Mouse (Mus musculus) liver, adult 2 months (tissue): ENCODE results near the gene Bbs2. TPM values are rescaled to one million over a fixed set of nuclear protein-coding genes. Genes with fewer than 3 reads are reported as not detected.

Experiments
- DNase-seq: peaks from one replicate; pipeline ENCODE4 v3.0.0-alpha.2; 2011; ENCODE audit warnings: low read depth, low spot score; ENCODE audit errors: extremely low read depth
- H3K27ac ChIP-seq: fragments of 200-500 bp; replicated peaks from 2 replicates; pipeline ENCODE4 v1.5.1; 2012; ENCODE audit warnings: low read depth, mild to moderate bottlenecking, control low read depth, inconsistent platforms, low read length; ENCODE audit not compliant: insufficient read depth
- H3K27me3 ChIP-seq: fragments of 200-500 bp; 2 replicates; pipeline ENCODE4 v1.6.1; 2012; ENCODE audit warnings: mild to moderate bottlenecking, moderate library complexity, low read length, inconsistent platforms; ENCODE audit not compliant: control insufficient read depth, insufficient read depth
- H3K36me3 ChIP-seq: fragments of 200-500 bp; 2 replicates; pipeline ENCODE4 v1.6.1; 2012; ENCODE audit warnings: low read length, inconsistent platforms; ENCODE audit not compliant: control insufficient read depth, insufficient read depth
- H3K4me1 ChIP-seq: fragments of 200-500 bp; 2 replicates; pipeline ENCODE4 v1.6.1; 2011; ENCODE audit warnings: low read length; ENCODE audit not compliant: control insufficient read depth, insufficient read depth
- H3K4me3 ChIP-seq: fragments of 200-500 bp; 2 replicates; pipeline ENCODE4 v1.5.1; 2011; ENCODE audit warnings: low read depth, mild to moderate bottlenecking, control low read depth, low read length, moderate library complexity; ENCODE audit not compliant: insufficient read depth
- H3K79me2 ChIP-seq: fragments of 200-500 bp; 2 replicates; pipeline ENCODE4 v1.6.1; 2012; ENCODE audit warnings: inconsistent platforms, mild to moderate bottlenecking, low read length, moderate library complexity; ENCODE audit not compliant: control insufficient read depth, insufficient read depth
- H3K9ac ChIP-seq: fragments of 200-500 bp; 2 replicates; pipeline ENCODE4 v1.6.1; 2012; ENCODE audit warnings: low read depth, mild to moderate bottlenecking, control low read depth, inconsistent platforms, low read length
- CTCF ChIP-seq: fragments of 200-500 bp; IDR thresholded peaks from 2 replicates; pipeline ENCODE4 v1.5.1; 2011; ENCODE audit warnings: low read depth, low read length, control low read depth
- POLR2A ChIP-seq: fragments of 200-500 bp; IDR thresholded peaks from 2 replicates; pipeline ENCODE4 v1.6.1; 2011; ENCODE audit warnings: low read length, control low read depth; ENCODE audit not compliant: insufficient read depth; ENCODE audit errors: extremely low read depth
- WGBS: fragments of 180-500 bp; shearing (Covaris S2); methylation state at CpG from one replicate; pipeline ENCODE4 v1.1.7; 2018; 5-methylcytosine and 5-hydroxymethylcytosine counted together
- polyA plus RNA-seq: library from polyadenylated mRNA; depleted of rRNA; stranded (reverse); fragments of >200 nt; gene quantifications from 2 replicates; pipeline ENCODE4 v1.2.3, GENCODE M21; 2012
- total RNA-seq: library from RNA; depleted of rRNA; stranded (reverse); fragments of >200 nt; gene quantifications from 2 replicates; pipeline ENCODE4 v1.2.3, GENCODE M21; 2014

Gene Bbs2
- total and polyA plus RNA-seq, 2 experiments, result 2.5 to 3.0 TPM

DNA sequence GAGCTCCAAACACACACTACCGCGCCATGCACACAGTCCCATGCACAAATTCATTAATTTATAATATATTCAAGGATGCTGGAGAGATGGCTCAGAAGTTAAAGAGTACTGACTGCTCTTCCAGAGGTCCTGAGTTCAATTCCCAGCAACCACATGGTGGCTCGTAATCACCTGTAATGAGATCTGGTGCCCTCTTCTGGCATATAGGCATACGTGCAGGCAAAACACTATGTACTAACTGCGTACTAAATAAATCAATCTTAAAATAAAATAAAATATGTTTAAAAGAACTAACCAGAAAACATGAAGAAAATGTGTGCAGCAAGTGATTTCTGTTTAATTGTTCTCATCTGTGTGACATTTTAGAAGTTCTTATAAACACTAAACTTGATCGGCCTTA, 4.4 kb downstream of the Bbs2 start:
- no peaks in the 10 kb centered on the region for H3K27me3 ChIP-seq
- H3K36me3 ChIP-seq, result no peaks in the 10 kb centered on the region
- H3K9ac ChIP-seq, result no peak overlapping the region
- no peak overlapping the region for H3K4me3 ChIP-seq
- 91% methylated on average over 6 of the region's 6 CpGs for WGBS
- TF ChIP-seq POLR2A (no peak), CTCF (no peak)
- no peak for DNase-seq
- no peaks in the 10 kb centered on the region; the same call in 1 of the 2 replicates for H3K4me1 ChIP-seq
- H3K79me2 ChIP-seq, result no peaks in the 10 kb centered on the region
- H3K27ac ChIP-seq, result no peak overlapping the region

DNA sequence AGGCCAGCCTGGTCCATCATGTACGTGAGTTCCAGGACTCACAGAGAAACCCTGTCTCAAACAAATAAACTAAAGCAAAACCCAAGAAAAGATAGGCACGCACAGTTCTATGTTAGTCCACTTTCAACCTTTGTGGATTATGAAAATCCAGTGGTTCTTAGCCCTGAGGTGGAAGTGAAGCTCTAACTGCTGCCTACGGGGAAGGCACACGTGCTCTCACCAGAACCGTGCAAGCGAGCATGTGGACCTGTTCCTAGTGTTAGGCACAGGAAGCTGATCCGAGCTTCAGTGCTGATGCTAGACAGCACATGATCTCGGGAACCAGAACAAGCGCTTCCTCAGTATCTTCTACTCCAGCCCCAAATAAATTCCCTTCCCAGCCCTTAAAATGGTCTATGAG, 5.9 kb downstream of the Bbs2 start:
- H3K27ac ChIP-seq, result no peak overlapping the region
- no peaks in the 10 kb centered on the region for H3K36me3 ChIP-seq
- no peak for DNase-seq
- WGBS, result 85% methylated on average over 9 of the region's 9 CpGs
- H3K79me2 ChIP-seq, result no peaks in the 10 kb centered on the region
- no peaks in the 10 kb centered on the region for H3K27me3 ChIP-seq
- H3K4me1 ChIP-seq, result no peaks in the 10 kb centered on the region
- no peak overlapping the region for H3K9ac ChIP-seq
- TF ChIP-seq CTCF (no peak), POLR2A (no peak)
- no peak overlapping the region for H3K4me3 ChIP-seq

DNA sequence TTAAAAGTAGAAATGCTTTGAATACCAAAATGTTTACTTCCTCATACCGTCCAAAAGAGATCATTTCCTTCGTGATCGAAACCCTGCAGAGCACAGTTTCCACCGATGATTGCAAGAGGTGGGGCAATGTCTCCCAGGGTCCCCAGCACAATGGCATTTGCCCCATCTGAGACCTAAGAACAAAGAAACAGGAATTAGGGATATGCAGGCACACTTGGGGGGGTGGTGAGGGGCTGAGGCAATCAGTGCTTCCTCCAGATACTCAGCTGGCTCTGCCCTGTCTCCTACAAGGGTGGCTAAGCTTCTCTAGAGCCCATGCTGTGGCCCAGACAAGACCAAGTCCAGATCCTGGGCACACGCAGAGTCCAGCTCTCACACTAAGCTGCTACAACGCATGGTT, 9.0 kb downstream of the Bbs2 start:
- 0 out of 2 replicates have a peak, but pooled peaks cover 2% of the 10 kb centered on the region for H3K36me3 ChIP-seq
- no peak for TF ChIP-seq POLR2A
- no peak for TF ChIP-seq CTCF
- no peak overlapping the region for H3K27ac ChIP-seq
- no peak for DNase-seq
- H3K4me1 ChIP-seq, result no peaks in the 10 kb centered on the region
- no peaks in the 10 kb centered on the region for H3K79me2 ChIP-seq
- H3K9ac ChIP-seq, result no peak overlapping the region
- no peaks in the 10 kb centered on the region for H3K27me3 ChIP-seq
- H3K4me3 ChIP-seq, result no peak overlapping the region
- WGBS, result 68% methylated on average over 6 of the region's 6 CpGs

DNA sequence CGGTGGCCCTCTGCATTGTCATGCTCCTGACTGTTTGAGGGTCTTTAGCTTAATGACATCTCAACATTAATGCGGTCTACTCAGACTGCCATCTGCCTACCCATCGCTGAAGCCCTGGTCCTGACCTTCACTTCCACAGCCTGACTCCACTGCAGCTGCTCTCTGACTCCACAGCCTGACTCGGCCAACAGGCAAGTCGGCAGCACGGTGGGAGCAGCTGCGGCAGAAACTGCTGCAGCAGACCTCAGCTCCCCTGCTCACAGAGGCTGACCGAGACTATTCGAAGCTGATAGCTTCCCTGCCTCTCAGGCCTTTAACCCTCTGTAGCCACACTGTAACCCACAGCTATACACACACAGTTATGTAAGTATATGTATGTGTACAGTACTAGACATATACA, 10.8 kb downstream of the Bbs2 start:
- Histone ChIP-seq H3K4me1 (no peaks in the 10 kb centered on the region), H3K36me3 (0 out of 2 replicates have a peak, but pooled peaks cover 2% of the 10 kb centered on the region), H3K27ac (no peak overlapping the region), H3K79me2 (no peaks in the 10 kb centered on the region), H3K27me3 (no peaks in the 10 kb centered on the region), H3K4me3 (no peak overlapping the region), H3K9ac (no peak overlapping the region)
- 89% methylated on average over 9 of the region's 9 CpGs for WGBS
- no peak for DNase-seq
- TF ChIP-seq POLR2A, result no peak
- no peak for TF ChIP-seq CTCF

DNA sequence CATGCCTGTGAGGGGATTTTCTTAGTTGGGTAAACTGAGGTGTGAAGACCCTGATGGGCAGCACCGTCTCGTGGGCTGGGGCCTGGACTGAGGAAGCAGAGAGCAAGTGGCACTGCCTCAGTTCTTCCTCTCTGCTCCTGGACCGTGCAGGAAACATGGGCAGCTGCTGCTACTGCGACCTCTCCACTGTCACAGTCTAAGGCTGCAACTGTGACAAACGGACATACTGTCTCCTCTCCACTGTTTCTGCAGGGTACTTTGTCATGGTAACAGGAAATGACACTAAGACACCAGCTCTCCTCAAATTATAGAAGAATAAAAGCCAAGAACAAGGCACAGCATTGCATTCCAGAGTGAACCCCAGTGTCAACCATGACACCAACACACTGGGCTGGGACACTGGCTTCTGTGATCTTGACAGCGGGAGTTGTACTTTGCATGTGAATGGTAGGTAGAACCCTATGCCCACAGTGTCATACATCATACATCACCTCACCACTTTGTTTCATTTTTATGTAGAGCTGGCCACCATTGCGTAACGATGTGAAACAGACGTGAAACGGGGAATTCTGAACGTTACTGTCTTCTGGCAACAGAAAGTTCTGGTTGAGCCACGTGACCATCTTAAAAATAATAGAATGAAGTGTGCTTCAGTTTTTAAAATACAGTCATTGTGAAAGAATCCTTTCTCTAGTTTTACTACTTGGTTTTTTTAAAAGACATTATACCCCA, 22.1 kb downstream of the Bbs2 start:
- Histone ChIP-seq H3K4me3 (no peak overlapping the region), H3K36me3 (no peaks in the 10 kb centered on the region), H3K27me3 (no peaks in the 10 kb centered on the region), H3K4me1 (peaks cover 7% of the 10 kb centered on the region; the same call in 1 of the 2 replicates), H3K27ac (no peak overlapping the region), H3K79me2 (no peaks in the 10 kb centered on the region), H3K9ac (no peak overlapping the region)
- TF ChIP-seq CTCF, result no peak
- TF ChIP-seq POLR2A, result no peak
- no peak for DNase-seq
- WGBS, result 86% methylated on average over 12 of the region's 12 CpGs

DNA sequence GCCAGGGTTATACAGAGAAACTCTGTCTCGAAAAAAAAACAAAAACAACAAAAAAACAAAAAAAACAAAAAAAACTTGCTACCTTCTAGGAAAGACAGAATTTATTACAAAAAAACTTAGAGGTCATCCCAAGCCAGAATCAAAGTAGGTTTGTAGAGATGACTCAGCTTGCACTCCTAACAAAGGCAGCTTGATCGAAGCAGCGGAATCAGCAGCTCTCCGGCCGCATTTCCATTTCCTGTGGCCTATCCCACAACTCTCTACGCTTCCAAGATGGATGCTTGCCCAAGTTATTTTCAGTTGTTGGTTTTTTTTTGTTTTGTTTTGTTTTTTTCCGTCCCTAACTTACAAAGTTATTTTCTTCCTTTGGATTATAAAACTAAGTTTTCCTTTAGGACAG, 29.9 kb downstream of the Bbs2 start:
- H3K27ac ChIP-seq, result no peak overlapping the region
- WGBS, result 83% methylated on average over 7 of the region's 7 CpGs
- DNase-seq, result no peak
- no peaks in the 10 kb centered on the region for H3K79me2 ChIP-seq
- no peak overlapping the region for H3K9ac ChIP-seq
- H3K4me3 ChIP-seq, result no peak overlapping the region
- no peaks in the 10 kb centered on the region for H3K27me3 ChIP-seq
- TF ChIP-seq CTCF, result no peak
- no peak for TF ChIP-seq POLR2A
- H3K36me3 ChIP-seq, result peaks cover 5% of the 10 kb centered on the region; the same call in 1 of the 2 replicates
- no peaks in the 10 kb centered on the region for H3K4me1 ChIP-seq
